Mouse (Mus musculus) liver, embryonic 12.5 days (tissue): ENCODE measurements around the gene Gm21996. TPM values are rescaled to one million over a fixed set of nuclear protein-coding genes. Genes with fewer than 3 reads are reported as not detected.
"Not testable (repeated sequence)": the region's sequence is repeated elsewhere in the genome, so short reads cannot be mapped to it uniquely, and the experiment has no call there.

ENCODE experiments used
- ATAC-seq: fragments of 200-750 bp; cut with Nextera tagmentation; 2 replicates; pipeline ENCODE4 v1.8.0; 2017; ENCODE audit warnings: moderate number of reproducible peaks, mild to moderate bottlenecking, moderate library complexity
- H3K27ac ChIP-seq: fragments of 300-500 bp; sonication (generic); 2 replicates; pipeline ENCODE4 v1.5.1; 2016; ENCODE audit warnings: mild to moderate bottlenecking
- H3K27me3 ChIP-seq: fragments of 300-500 bp; sonication (generic); replicated peaks from 2 replicates; pipeline ENCODE4 v1.6.1; 2016; ENCODE audit warnings: mild to moderate bottlenecking, moderate library complexity
- H3K36me3 ChIP-seq: fragments of 300-500 bp; sonication (generic); 2 replicates; pipeline ENCODE4 v1.6.1; 2016; ENCODE audit warnings: mild to moderate bottlenecking, moderate library complexity
- H3K4me1 ChIP-seq: fragments of 300-500 bp; sonication (generic); 2 replicates; pipeline ENCODE4 v1.6.1; 2016
- H3K4me2 ChIP-seq: fragments of 300-500 bp; sonication (generic); 2 replicates; pipeline ENCODE4 v1.6.1; 2016; ENCODE audit warnings: mild to moderate bottlenecking, moderate library complexity
- H3K4me3 ChIP-seq: fragments of 300-500 bp; sonication (generic); 2 replicates; pipeline ENCODE4 v1.5.1; 2016; ENCODE audit warnings: mild to moderate bottlenecking, moderate library complexity
- H3K9ac ChIP-seq: fragments of 300-500 bp; sonication (generic); 2 replicates; pipeline ENCODE4 v1.6.1; 2016; ENCODE audit warnings: mild to moderate bottlenecking, moderate library complexity
- H3K9me3 ChIP-seq: fragments of 300-500 bp; sonication (generic); replicated peaks from 2 replicates; pipeline ENCODE4 v1.6.1; 2016; ENCODE audit warnings: mild to moderate bottlenecking, moderate library complexity
- WGBS: fragments of 180-500 bp; shearing (Covaris S2); methylation state at CpG from one replicate; pipeline ENCODE4 v1.1.7; 2016; ENCODE audit not compliant: insufficient replicate concordance; 5-methylcytosine and 5-hydroxymethylcytosine counted together
- polyA plus RNA-seq: library from polyadenylated mRNA; unstranded; fragments of >200 nt; fragmentation: Nextera tagmentation; extraction: Ambion mirVana; gene quantifications from 2 replicates; pipeline ENCODE4 v1.2.1, GENCODE M21; 2016

The Gm21996 gene
- polyA plus RNA-seq: not detected in 2 replicates

- H3K27ac ChIP-seq, H3K27me3 ChIP-seq, H3K9ac ChIP-seq, H3K9me3 ChIP-seq, ATAC-seq, H3K4me2 ChIP-seq, H3K4me3 ChIP-seq, H3K36me3 ChIP-seq, H3K4me1 ChIP-seq: not testable (repeated sequence)
- WGBS: no CpG with 5 or more reads among the region's 7 CpGs
These were observed at the start of gene Gm21996 for GRCm38 (mm10) chrY:89745432-89745831. TSS of gene Gm21996 (minus strand) at chrY:89745532.
